Mouse (Mus musculus): Measurements from ENCODE around the gene Kcnab1.

DNA sequence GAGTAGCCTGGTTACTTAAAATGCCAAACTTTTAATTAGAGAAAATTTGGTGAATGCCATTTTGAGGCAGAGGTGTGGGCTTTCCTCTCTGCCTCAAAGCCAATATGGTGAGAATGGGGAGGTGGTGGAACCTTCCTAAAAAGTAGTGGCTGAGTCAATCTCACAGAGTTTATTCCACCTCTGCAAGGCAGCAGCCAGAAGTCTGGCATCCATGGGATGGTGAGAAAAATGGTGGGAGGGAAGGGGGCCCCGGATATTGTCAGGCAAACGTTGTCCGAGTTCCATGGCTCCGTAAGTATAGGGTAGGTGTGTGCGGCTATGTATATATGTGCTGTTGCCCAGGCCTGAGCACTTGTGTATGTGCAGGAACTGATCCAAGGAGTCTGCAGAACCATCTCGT, 6.0 kb downstream of the Kcnab1 start:
- TF ChIP-seq CTCF (IDR thresholded peaks at IDR 0.05; ENCODE audit: borderline replicate concordance, extremely low read depth, insufficient read depth, insufficient read length) (no peak), POLR2A (IDR thresholded peaks at IDR 0.05; ENCODE audit: borderline replicate concordance, extremely low read depth, insufficient read depth, insufficient read length, poor library complexity, severe bottlenecking) (no peak)

Measured in brain, embryonic 14.5 days (tissue).